10 mouse cellular contexts compared by ENCODE assay signal in genomic region chr6:52220865-52221310, GRCm38 (mm10). TPM values are rescaled to one million over a fixed set of nuclear protein-coding genes. Genes with fewer than 3 reads are reported as not detected.
DNase-seq lines count a peak whose midpoint lies in the region; ATAC-seq lines count a peak whose summit lies in the region.
"Had no signal": no experiment of that assay in that cellular context is flagged by ENCODE, and none has a peak within 500 bp of the region (broad histone marks: within the 10 kb centered on the region; RNA-seq: fewer than 3 reads in every experiment).

No protein-coding gene starts in this region.

- WGBS in hindbrain, embryonic 16.5 days: 8% methylated on average over 12 of the region's 12 CpGs
- WGBS in midbrain, embryonic 14.5 days: 7% methylated on average over 12 of the region's 12 CpGs

- peaks cover 61% of the 10 kb centered on the region for H3K27me3 ChIP-seq in hindbrain, embryonic 16.5 days (replicated peaks; ENCODE audit: control insufficient read depth, insufficient read depth, low read length)
- H3K27me3 ChIP-seq in midbrain, embryonic 14.5 days (ENCODE audit: control insufficient read depth, insufficient read depth, low read length): peaks cover 98% of the 10 kb centered on the region

- H3K4me3 ChIP-seq in hindbrain, embryonic 16.5 days (ENCODE audit: low read length): peak overlapping the region; percentile 50
- peak overlapping the region; percentile 41 for H3K4me3 ChIP-seq in midbrain, embryonic 14.5 days (replicated peaks; ENCODE audit: low read depth, low read length)

- peak overlapping the region; percentile 92 for H3K4me2 ChIP-seq in hindbrain, embryonic 16.5 days (ENCODE audit: low read length)
- peak overlapping the region; percentile 79; the same call in 1 of the 2 replicates for H3K4me2 ChIP-seq in midbrain, embryonic 14.5 days (ENCODE audit: low read length)

- H3K27ac ChIP-seq in hindbrain, embryonic 16.5 days (ENCODE audit: low read depth, low read length): no peak overlapping the region
- H3K27ac ChIP-seq in midbrain, embryonic 14.5 days (replicated peaks; ENCODE audit: low read depth, low read length): no peak overlapping the region

- no peaks in the 10 kb centered on the region for H3K36me3 ChIP-seq in hindbrain, embryonic 16.5 days (ENCODE audit: control insufficient read depth, insufficient read depth, low read length)
- no peaks in the 10 kb centered on the region for H3K36me3 ChIP-seq in midbrain, embryonic 14.5 days (ENCODE audit: control insufficient read depth, insufficient read depth, low read length)

- no peak overlapping the region; the same call in 1 of the 2 replicates for H3K9ac ChIP-seq in hindbrain, embryonic 16.5 days (ENCODE audit: low read depth, low read length)
- H3K9ac ChIP-seq in midbrain, embryonic 14.5 days (replicated peaks; ENCODE audit: low read length): no peak overlapping the region

- no peak for ATAC-seq in hindbrain, embryonic 16.5 days
- no peak for ATAC-seq in midbrain, embryonic 14.5 days (ENCODE audit: low FRiP score, low TSS enrichment)

- H3K4me1 ChIP-seq in hindbrain, embryonic 16.5 days (ENCODE audit: control insufficient read depth, insufficient read depth, low read depth, low read length): peaks cover 7% of the 10 kb centered on the region
- 0 out of 2 replicates have a peak, but pooled peaks cover 3% of the 10 kb centered on the region for H3K4me1 ChIP-seq in midbrain, embryonic 14.5 days (ENCODE audit: control insufficient read depth, insufficient read depth, low read length)

- no peaks in the 10 kb centered on the region for H3K9me3 ChIP-seq in hindbrain, embryonic 16.5 days (ENCODE audit: control insufficient read depth, low read length)
- H3K9me3 ChIP-seq in midbrain, embryonic 14.5 days (ENCODE audit: control insufficient read depth, low read length): no peaks in the 10 kb centered on the region

- DNase-seq in kidney, adult 11 months: peak; percentile 20
- DNase-seq in kidney, postnatal 10 days: no peak
- peak; percentile 33 for DNase-seq in ZHBTc4 (ENCODE audit: low read depth, low spot score)
- no peak for DNase-seq in midbrain, embryonic 14.5 days
- DNase-seq in adrenal gland, adult 2 months: no peak
- DNase-seq in layer of hippocampus, postnatal 14 days (ENCODE audit: low spot score in 2 of 2): no peak
- no peak for DNase-seq in right cerebral cortex, postnatal 36 days (ENCODE audit: low spot score in 2 of 2)

RNA-seq across cellular contexts. Expression of gene Hoxa7, which starts 0.8 kb away (rescaled TPM):
- polyA plus RNA-seq in hindbrain, embryonic 16.5 days (2015; fragmentation: Nextera tagmentation; extraction: Ambion mirVana): 9.0 and 21.1 TPM in 2 replicates
- polyA plus RNA-seq in midbrain, embryonic 14.5 days (2014; fragmentation: Nextera tagmentation; extraction: Ambion mirVana): not detected in 2 replicates
- 10 to 100 TPM; 15.3 to 30.3 TPM for total RNA-seq in adrenal gland, adult 2 months (2021)
- 21.3 and 26.8 TPM in 2 replicates for polyA plus RNA-seq in adrenal gland, adult 2 months (2012; rRNA removed)
- total RNA-seq in layer of hippocampus, postnatal 14 days (2021): under 1 TPM; 0.16 to 0.45 TPM

RNA-seq across cellular contexts. Expression of gene Gm28308, which starts 7.7 kb away (rescaled TPM):
- not detected in 2 replicates for polyA plus RNA-seq in hindbrain, embryonic 16.5 days (2015; fragmentation: Nextera tagmentation; extraction: Ambion mirVana)
- polyA plus RNA-seq in midbrain, embryonic 14.5 days (2014; fragmentation: Nextera tagmentation; extraction: Ambion mirVana): not detected in 2 replicates
- total RNA-seq in adrenal gland, adult 2 months (2021): 1 to 10 TPM in 1 of 2 experiments, not detected in 1; 1.0 TPM
- polyA plus RNA-seq in adrenal gland, adult 2 months (2012; rRNA removed): 1.9 and 2.5 TPM in 2 replicates
- not detected for total RNA-seq in layer of hippocampus, postnatal 14 days (2021)
- polyA plus RNA-seq: erythroblast, embryonic 14.5 days had no signal

RNA-seq across cellular contexts. Expression of gene Hoxa3, which starts 7.8 kb away (rescaled TPM):
- polyA plus RNA-seq in hindbrain, embryonic 16.5 days (2015; fragmentation: Nextera tagmentation; extraction: Ambion mirVana): 12.9 and 13.9 TPM in 2 replicates
- polyA plus RNA-seq in midbrain, embryonic 14.5 days (2014; fragmentation: Nextera tagmentation; extraction: Ambion mirVana): not detected in 2 replicates
- total RNA-seq in adrenal gland, adult 2 months (2021): 1 to 10 TPM; 2.7 to 5.4 TPM
- 6.8 and 8.1 TPM in 2 replicates for polyA plus RNA-seq in adrenal gland, adult 2 months (2012; rRNA removed)
- not detected for total RNA-seq in layer of hippocampus, postnatal 14 days (2021)
- polyA plus RNA-seq: erythroblast, embryonic 14.5 days had no signal

RNA-seq across cellular contexts. Expression of gene Hoxa9, which starts 10.0 kb away (rescaled TPM):
- 0.48 and 2.4 TPM in 2 replicates for polyA plus RNA-seq in hindbrain, embryonic 16.5 days (2015; fragmentation: Nextera tagmentation; extraction: Ambion mirVana)
- polyA plus RNA-seq in midbrain, embryonic 14.5 days (2014; fragmentation: Nextera tagmentation; extraction: Ambion mirVana): not detected in 2 replicates
- 1 to 10 TPM in 1 of 2 experiments, under 1 TPM in 1; 0.75 to 1.6 TPM for total RNA-seq in adrenal gland, adult 2 months (2021)
- 1.7 and 3.8 TPM in 2 replicates for polyA plus RNA-seq in adrenal gland, adult 2 months (2012; rRNA removed)
- not detected for total RNA-seq in layer of hippocampus, postnatal 14 days (2021)
- polyA plus RNA-seq: erythroblast, embryonic 14.5 days had no signal

RNA-seq across cellular contexts. Expression of gene Hoxa6, which starts 12.4 kb away (rescaled TPM):
- 9.4 and 9.9 TPM in 2 replicates for polyA plus RNA-seq in hindbrain, embryonic 16.5 days (2015; fragmentation: Nextera tagmentation; extraction: Ambion mirVana)
- not detected in 2 replicates for polyA plus RNA-seq in midbrain, embryonic 14.5 days (2014; fragmentation: Nextera tagmentation; extraction: Ambion mirVana)
- total RNA-seq in adrenal gland, adult 2 months (2021): 1 to 10 TPM; 1.9 to 4.5 TPM
- polyA plus RNA-seq in adrenal gland, adult 2 months (2012; rRNA removed): 3.6 and 3.8 TPM in 2 replicates
- not detected for total RNA-seq in layer of hippocampus, postnatal 14 days (2021)
- total RNA-seq: ES-E14 had no signal
- polyA plus RNA-seq: erythroblast, embryonic 14.5 days had no signal

Comparison
In these comparisons a context has a peak if more than half of its experiments do, and no peak if none do; other contexts are left out.
1. DNase-seq: peak in kidney, adult 11 months (single experiment) and ZHBTc4 (single experiment); none in kidney, postnatal 10 days (single experiment), midbrain, embryonic 14.5 days (single experiment), adrenal gland, adult 2 months (single experiment), layer of hippocampus, postnatal 14 days (0 of 2) and right cerebral cortex, postnatal 36 days (0 of 2).
2. RNA of gene Hoxa7, which starts 0.8 kb away (polyA plus RNA-seq): 21.3 to 26.8 TPM in adrenal gland, adult 2 months and 9.0 to 21.1 TPM in hindbrain, embryonic 16.5 days; not detected in midbrain, embryonic 14.5 days; every median in the first group is over 10 times any median in the second.